Mouse (Mus musculus): ENCODE results near the gene Bcl2l1.

Gene Bcl2l1

DNA sequence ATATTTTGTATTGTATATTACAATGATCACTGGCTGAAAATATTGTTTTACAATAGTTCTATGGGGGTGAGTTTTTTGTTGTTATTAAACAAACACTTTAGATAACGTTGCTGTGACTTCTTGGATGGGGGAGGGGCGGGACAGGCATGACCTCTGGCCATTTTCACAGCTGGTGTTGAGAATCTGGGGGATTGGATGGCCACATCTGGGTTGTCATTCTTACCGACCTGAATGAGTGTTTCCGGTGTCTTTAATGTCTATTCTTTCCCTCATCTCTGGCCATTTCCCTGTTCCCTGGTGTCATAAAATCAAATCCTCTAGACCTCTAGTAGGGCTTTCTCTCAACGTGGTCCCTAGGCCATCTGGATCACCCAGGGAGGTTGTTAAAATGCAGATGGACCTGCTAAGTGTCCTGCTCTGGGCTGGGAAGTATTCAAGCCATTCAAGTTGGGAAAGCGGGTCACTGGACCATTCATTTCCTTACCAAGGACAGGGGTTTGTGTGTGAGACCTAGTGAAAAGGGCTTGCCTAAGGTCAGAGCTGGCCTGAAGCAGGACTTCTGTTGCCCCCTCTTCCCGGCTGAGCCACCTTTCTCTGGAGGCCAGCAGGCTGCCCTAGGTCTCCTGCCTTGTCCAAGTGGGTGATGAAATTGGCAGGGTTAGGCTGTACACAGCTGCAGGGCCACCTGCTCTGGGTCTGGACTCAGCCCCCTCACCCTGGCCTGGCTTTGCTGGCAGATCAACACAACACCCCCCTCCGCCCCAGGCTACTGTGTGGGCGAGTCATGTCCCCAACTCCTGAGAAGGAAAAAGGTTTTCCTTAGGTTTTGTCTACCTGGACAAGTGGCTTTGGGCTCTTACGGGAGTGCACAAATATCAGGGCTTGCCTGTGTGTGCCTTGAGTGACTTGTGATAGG is 94.0 kb downstream of the Bcl2l1 start:
- no peak for DNase-seq (ENCODE audit: low spot score in 2 of 2)

DNA sequence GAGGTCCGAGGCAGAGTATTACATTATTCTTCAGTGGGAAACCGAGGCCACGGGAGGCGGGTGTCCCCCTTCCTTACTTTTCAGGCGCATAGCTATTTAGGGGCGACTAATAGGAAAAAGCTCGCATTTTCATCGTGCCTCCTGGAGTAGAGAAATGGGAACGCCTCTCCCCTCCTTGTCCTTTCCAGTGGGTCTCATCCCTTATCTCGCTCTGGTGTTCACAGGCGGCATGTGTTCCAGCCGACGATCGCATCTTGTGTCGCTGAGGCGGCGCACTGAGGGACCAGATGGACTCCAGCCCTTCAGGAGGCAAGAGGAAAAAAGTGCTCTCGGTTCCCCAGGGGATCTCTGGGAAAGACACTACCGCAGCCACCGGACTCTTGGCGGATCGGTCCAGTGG is 94.8 kb downstream of the Bcl2l1 start:
- no peak for DNase-seq (ENCODE audit: low spot score in 2 of 2)

DNA sequence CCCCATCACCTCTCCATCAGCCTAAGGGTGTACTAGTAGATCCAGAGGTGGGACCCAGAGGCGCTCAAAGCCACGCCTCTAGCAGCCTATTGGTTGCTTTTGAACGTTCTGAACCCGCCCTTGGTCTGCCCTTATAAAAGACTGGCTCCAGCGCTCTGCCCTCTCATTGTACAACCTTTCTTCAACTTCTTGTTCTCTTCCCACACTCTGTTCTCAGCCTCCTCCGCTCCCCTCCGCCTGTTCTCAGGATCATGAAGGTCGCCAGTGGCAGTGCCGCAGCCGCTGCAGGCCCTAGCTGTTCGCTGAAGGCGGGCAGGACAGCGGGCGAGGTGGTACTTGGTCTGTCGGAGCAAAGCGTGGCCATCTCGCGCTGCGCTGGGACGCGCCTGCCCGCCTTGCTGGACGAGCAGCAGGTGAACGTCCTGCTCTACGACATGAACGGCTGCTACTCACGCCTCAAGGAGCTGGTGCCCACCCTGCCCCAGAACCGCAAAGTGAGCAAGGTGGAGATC is 95.4 kb downstream of the Bcl2l1 start, which contains the start of gene Id1:
Id1 (plus strand) TSS at position 162 of the 512 bp plus-strand sequence.
- peak; percentile 52 to 72 for DNase-seq (ENCODE audit: low spot score in 2 of 2)

DNA sequence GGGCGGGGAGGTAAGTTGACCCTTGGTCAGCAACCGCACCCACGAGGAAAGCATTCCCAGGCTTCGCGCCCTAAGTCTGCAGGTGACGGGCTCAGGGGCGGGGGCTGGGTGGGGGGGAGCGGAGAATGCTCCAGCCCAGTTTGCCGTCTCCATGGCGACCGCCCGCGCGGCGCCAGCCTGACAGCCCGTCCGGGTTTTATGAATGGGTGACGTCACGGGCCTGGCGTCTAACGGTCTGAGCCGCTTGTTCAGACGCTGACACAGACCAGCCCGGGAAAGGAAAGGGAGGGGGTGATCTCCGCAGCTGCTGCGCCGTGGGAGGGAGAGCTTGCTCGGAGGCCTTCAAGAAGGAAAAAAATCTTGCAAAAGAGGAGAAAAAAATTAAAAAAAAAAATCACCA is 96.5 kb downstream of the Bcl2l1 start:
- peak; percentile 63 to 71 for DNase-seq (ENCODE audit: low spot score in 2 of 2)

DNA sequence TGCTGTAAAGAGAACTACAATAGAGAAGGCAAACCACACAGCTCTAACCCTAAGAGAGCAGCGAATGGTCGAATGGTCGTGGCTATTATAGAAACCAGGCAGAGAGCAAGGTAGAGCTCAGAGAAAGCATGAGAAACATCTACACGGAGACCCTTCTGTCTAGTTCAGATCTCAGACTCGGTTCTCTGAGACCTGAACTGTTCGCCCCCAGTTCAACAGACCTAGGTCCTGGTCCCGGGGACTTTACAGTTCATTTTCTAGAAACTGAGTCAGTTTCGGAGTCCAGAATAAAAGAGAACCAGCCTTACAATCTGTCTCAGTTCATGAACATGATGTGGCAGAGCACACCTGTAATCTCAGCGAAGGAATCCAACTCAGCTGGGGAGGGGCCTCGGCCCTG is 97.0 kb downstream of the Bcl2l1 start:
- no peak for DNase-seq (ENCODE audit: low spot score in 2 of 2)

DNA sequence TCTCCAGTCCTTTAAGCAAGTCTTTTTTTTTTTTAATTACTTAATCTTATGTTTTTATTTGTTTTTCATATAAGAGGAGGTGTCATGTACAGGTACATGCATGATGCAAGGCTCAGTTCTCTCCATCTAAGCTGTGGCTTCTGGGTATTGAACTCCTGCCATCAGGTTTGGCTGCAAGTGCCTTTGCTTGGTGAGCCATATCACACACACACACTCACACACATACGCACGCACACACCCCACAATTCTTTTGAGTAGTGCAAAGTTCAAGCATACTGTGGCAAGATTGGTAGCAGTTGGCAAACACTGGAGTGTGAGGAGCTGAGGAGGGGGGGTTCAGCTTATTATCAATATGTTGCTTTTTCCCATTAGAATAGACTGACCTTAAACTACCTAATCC is 98.3 kb downstream of the Bcl2l1 start:
- DNase-seq (ENCODE audit: low spot score in 2 of 2), result no peak

Data from spleen, postnatal 36 days (tissue).